Mouse (Mus musculus): ENCODE results near the gene Skida1.

DNA sequence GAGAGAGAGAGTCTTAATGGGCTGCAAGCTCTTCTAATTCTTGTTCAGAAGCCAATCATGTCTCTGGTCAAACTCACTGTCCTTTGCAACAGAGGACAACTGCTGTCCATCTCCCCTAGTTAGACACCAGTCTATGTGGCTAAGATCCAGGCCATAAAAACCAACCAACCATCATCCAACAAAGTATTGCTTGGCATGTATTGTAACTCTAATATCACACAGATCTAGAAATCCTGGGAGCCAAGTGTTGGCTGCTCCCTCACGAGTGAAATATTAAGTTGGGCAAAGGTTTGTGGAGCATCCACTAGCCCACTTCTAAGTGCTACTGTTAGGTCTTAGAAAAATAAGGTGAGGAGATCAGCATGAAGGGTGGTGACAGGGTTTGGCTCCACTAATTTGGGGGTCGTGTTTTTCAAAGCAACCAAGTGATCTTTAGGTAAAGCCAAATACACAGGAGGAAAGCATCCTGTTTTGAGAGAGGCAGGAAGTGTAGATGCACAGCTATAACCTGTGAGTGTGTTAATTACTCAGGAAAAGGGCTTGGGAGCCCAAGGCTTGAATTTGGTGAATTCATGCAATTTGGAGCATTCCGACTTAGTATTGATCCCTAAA is 10.6 kb downstream of the Skida1 start:
- TF ChIP-seq CTCF (IDR thresholded peaks at IDR 0.05; ENCODE audit: low read depth), result no peak
- TF ChIP-seq EP300 (IDR thresholded peaks at IDR 0.05; ENCODE audit: low read depth), result no peak

Data from liver, embryonic 14.5 days (tissue).